In the genomic region with DNA sequence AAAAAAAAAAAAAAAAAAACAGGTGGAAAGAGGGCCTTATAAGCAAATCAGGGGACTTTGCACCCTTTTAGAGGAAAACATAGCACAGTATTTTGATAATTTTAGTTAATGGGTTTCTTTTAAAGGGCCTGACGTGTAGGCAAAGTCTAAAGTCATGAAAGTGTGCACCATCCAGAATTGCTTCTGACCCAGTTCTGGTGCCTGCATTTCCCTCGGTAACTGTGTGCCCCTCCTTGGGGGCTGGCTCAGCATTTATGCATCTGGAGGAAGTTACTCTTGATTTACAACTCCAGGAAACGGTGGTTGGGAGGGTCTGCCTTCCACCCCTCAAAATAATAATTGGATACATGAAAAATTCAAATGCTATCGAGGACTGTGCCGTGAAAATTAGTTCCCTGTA, we compare ENCODE assay signal across 29 mouse cellular contexts. TPM values are rescaled to one million over a fixed set of nuclear protein-coding genes. Genes with fewer than 3 reads are reported as not detected.
DNase-seq lines count a peak whose midpoint lies in the region; ATAC-seq and TF ChIP-seq lines count a peak whose summit lies in the region.
"Had no signal": no experiment of that assay in that cellular context is flagged by ENCODE, and none has a peak within 500 bp of the region (broad histone marks: within the 10 kb centered on the region; RNA-seq: fewer than 3 reads in every experiment).

No protein-coding gene starts in this region.

- no peaks in the 10 kb centered on the region for H3K9me3 ChIP-seq in limb, embryonic 13.5 days
- no peaks in the 10 kb centered on the region for H3K9me3 ChIP-seq in midbrain, embryonic 16.5 days (replicated peaks; ENCODE audit: control insufficient read depth, low read length, poor library complexity, severe bottlenecking)
- H3K9me3 ChIP-seq: embryonic facial prominence, embryonic 15.5 days; heart, embryonic 12.5 days; hindbrain, embryonic 13.5 days; limb, embryonic 15.5 days; megakaryocyte, embryonic 14.5 days; midbrain, embryonic 15.5 days; neural tube, embryonic 13.5 days; stomach, embryonic 15.5 days had no signal

- H3K4me2 ChIP-seq in limb, embryonic 13.5 days (replicated peaks), result 0 out of 2 replicates have a peak overlapping the region, but pooled peaks have one; percentile 9
- no peak overlapping the region for H3K4me2 ChIP-seq in midbrain, embryonic 16.5 days (ENCODE audit: low read length)
- H3K4me2 ChIP-seq: embryonic facial prominence, embryonic 15.5 days; heart, embryonic 12.5 days; hindbrain, embryonic 13.5 days; limb, embryonic 15.5 days; lung, embryonic 14.5 days; midbrain, embryonic 15.5 days; neural tube, embryonic 13.5 days; stomach, embryonic 15.5 days had no signal

- H3K9ac ChIP-seq in limb, embryonic 13.5 days, result no peak overlapping the region
- H3K9ac ChIP-seq in midbrain, embryonic 16.5 days (ENCODE audit: low read depth, low read length), result no peak overlapping the region
- H3K9ac ChIP-seq: embryonic facial prominence, embryonic 15.5 days; heart, embryonic 12.5 days; hindbrain, embryonic 13.5 days; limb, embryonic 15.5 days; liver, embryonic 14.5 days; lung, embryonic 14.5 days; midbrain, embryonic 15.5 days; neural tube, embryonic 13.5 days; stomach, embryonic 15.5 days had no signal

- peak; percentile 19 for DNase-seq in kidney, adult 2 months
- DNase-seq in kidney, adult 8-10 months, result no peak
- DNase-seq in forelimb bud, embryonic 11.5 days (ENCODE audit: low read depth, low spot score), result peak; percentile 38
- peak; percentile 33 for DNase-seq in kidney, postnatal 10 days
- DNase-seq in testis, postnatal 14 days (ENCODE audit: low spot score), result no peak
- DNase-seq: cerebellum, adult 11-12 months; cerebellum, postnatal 10 days; gastrocnemius, postnatal 10 days; heart, adult 11 months; heart, postnatal 14 days; lung, embryonic 14.5 days; retina, postnatal 1 day; right cerebral cortex, postnatal 25 days; thymus, adult 18-20 months; thymus, postnatal 36 days had no signal

- TF ChIP-seq POLR2A in kidney, adult 2 months (IDR thresholded peaks at IDR 0.05; ENCODE audit: low read depth, low read length), result no peak

- no peak overlapping the region for H3K27ac ChIP-seq in kidney, adult 2 months (ENCODE audit: insufficient read depth, low read depth, low read length)
- H3K27ac ChIP-seq in limb, embryonic 13.5 days, result peak overlapping the region; percentile 73; the same call in 1 of the 2 replicates
- no peak overlapping the region for H3K27ac ChIP-seq in midbrain, embryonic 16.5 days (ENCODE audit: low read length)
- H3K27ac ChIP-seq: embryonic facial prominence, embryonic 15.5 days; hindbrain, embryonic 13.5 days; limb, embryonic 15.5 days; liver, embryonic 14.5 days; midbrain, embryonic 15.5 days; neural tube, embryonic 13.5 days; stomach, embryonic 15.5 days had no signal

- no peak for ATAC-seq in limb, embryonic 13.5 days (ENCODE audit: low FRiP score, low read depth)
- ATAC-seq in megakaryocyte-erythroid progenitor cell, adult 5-6 weeks (replicated peaks; ENCODE audit: low FRiP score, low TSS enrichment, poor library complexity, severe bottlenecking), result no peak
- no peak for ATAC-seq in midbrain, embryonic 16.5 days
- ATAC-seq: forebrain, embryonic 14.5 days; midbrain, embryonic 15.5 days had no signal

- no peak for TF ChIP-seq CTCF in kidney, adult 2 months (conservative IDR thresholded peaks at IDR 0.05; ENCODE audit: insufficient read depth, insufficient read length, low read depth, low read length)

- no peaks in the 10 kb centered on the region for H3K27me3 ChIP-seq in kidney, adult 2 months (replicated peaks; ENCODE audit: control insufficient read depth, insufficient read depth, low read length)
- H3K27me3 ChIP-seq in limb, embryonic 13.5 days, result no peaks in the 10 kb centered on the region
- H3K27me3 ChIP-seq in midbrain, embryonic 16.5 days (ENCODE audit: control insufficient read depth, insufficient read depth, low read depth, low read length), result no peaks in the 10 kb centered on the region
- H3K27me3 ChIP-seq: embryonic facial prominence, embryonic 15.5 days; heart, embryonic 12.5 days; hindbrain, embryonic 13.5 days; limb, embryonic 15.5 days; megakaryocyte, embryonic 14.5 days; midbrain, embryonic 15.5 days; neural tube, embryonic 13.5 days; stomach, embryonic 15.5 days had no signal

- H3K4me1 ChIP-seq in kidney, adult 2 months (ENCODE audit: control insufficient read depth, insufficient read depth, low read length), result no peaks in the 10 kb centered on the region
- peaks cover 50% of the 10 kb centered on the region for H3K4me1 ChIP-seq in limb, embryonic 13.5 days
- H3K4me1 ChIP-seq in midbrain, embryonic 16.5 days (ENCODE audit: control insufficient read depth, insufficient read depth, low read length), result no peaks in the 10 kb centered on the region
- H3K4me1 ChIP-seq: megakaryocyte, embryonic 14.5 days; midbrain, embryonic 15.5 days had no signal

- H3K36me3 ChIP-seq in kidney, adult 2 months (ENCODE audit: control insufficient read depth, insufficient read depth, low read length), result no peaks in the 10 kb centered on the region
- H3K36me3 ChIP-seq in limb, embryonic 13.5 days, result no peaks in the 10 kb centered on the region
- H3K36me3 ChIP-seq in midbrain, embryonic 16.5 days (ENCODE audit: control insufficient read depth, insufficient read depth, low read length), result no peaks in the 10 kb centered on the region
- H3K36me3 ChIP-seq: embryonic facial prominence, embryonic 15.5 days; heart, embryonic 12.5 days; hindbrain, embryonic 13.5 days; limb, embryonic 15.5 days; midbrain, embryonic 15.5 days; neural tube, embryonic 13.5 days; stomach, embryonic 15.5 days had no signal

- H3K4me3 ChIP-seq in kidney, adult 2 months (ENCODE audit: insufficient read depth, low read depth, low read length), result no peak overlapping the region
- H3K4me3 ChIP-seq in limb, embryonic 13.5 days, result no peak overlapping the region
- H3K4me3 ChIP-seq in midbrain, embryonic 16.5 days (ENCODE audit: low read depth, low read length), result no peak overlapping the region
- H3K4me3 ChIP-seq: embryonic facial prominence, embryonic 15.5 days; heart, embryonic 12.5 days; hindbrain, embryonic 13.5 days; limb, embryonic 15.5 days; megakaryocyte, embryonic 14.5 days; midbrain, embryonic 15.5 days; myocyte; neural tube, embryonic 13.5 days; stomach, embryonic 15.5 days had no signal

- 28% methylated on average over 5 of the region's 5 CpGs for WGBS in kidney, adult 2 months
- 18% methylated on average over 5 of the region's 5 CpGs for WGBS in limb, embryonic 13.5 days
- 85% methylated on average over 5 of the region's 5 CpGs for WGBS in midbrain, embryonic 16.5 days

RNA-seq across cellular contexts. Expression of a gene that starts 58.0 kb away (rescaled TPM):
- 1.3 and 1.6 TPM in 2 replicates for polyA plus RNA-seq in kidney, adult 2 months (2012; rRNA removed)
- 9.6 and 10.5 TPM in 2 replicates for polyA plus RNA-seq in limb, embryonic 13.5 days (2015; fragmentation: Nextera tagmentation; extraction: Ambion mirVana)
- total RNA-seq in megakaryocyte-erythroid progenitor cell, adult 5-6 weeks (2014; fragmentation: Nextera tagmentation), result not detected in 2 replicates
- 0.23 TPM in 1 of 2 replicates, not detected in the other for total RNA-seq in megakaryocyte-erythroid progenitor cell, adult 5-6 weeks (2017)
- polyA plus RNA-seq in midbrain, embryonic 16.5 days (2015; fragmentation: Nextera tagmentation; extraction: Ambion mirVana), result 10.7 and 12.9 TPM in 2 replicates

Comparison
In these comparisons a context has a peak if more than half of its experiments do, and no peak if none do; other contexts are left out.
1. DNase-seq: peak in kidney, adult 2 months (single experiment), forelimb bud, embryonic 11.5 days (single experiment) and kidney, postnatal 10 days (single experiment); none in kidney, adult 8-10 months (0 of 2) and testis, postnatal 14 days (single experiment).